Mouse (Mus musculus): ENCODE measurements around the gene Lcn10. TPM values are rescaled to one million over a fixed set of nuclear protein-coding genes. Genes with fewer than 3 reads are reported as not detected.
"Not testable (repeated sequence)": the region's sequence is repeated elsewhere in the genome, so short reads cannot be mapped to it uniquely, and the experiment has no call there.

The Lcn10 gene
- polyA plus RNA-seq, 1 experiment = not detected

- Histone ChIP-seq H3K4me3 (replicated peaks; ENCODE audit: extremely low read depth, low read depth, low read length) (no peak overlapping the region), H3K4me1 (ENCODE audit: control insufficient read depth, insufficient read depth, low read length) (no peaks in the 10 kb centered on the region)
- no peak for DNase-seq
- no peak for TF ChIP-seq CTCF (IDR thresholded peaks at IDR 0.05; ENCODE audit: insufficient read depth, low read length)
- TF ChIP-seq POLR2A (IDR thresholded peaks at IDR 0.05; ENCODE audit: borderline replicate concordance, extremely low read depth, low read depth, low read length) = no peak
- 55% methylated on average over 5 of the region's 5 CpGs for WGBS
These were observed 18.5 kb downstream of the Lcn10 start for GRCm38 (mm10) chr2:25701001-25701400.

- Histone ChIP-seq H3K4me3 (replicated peaks; ENCODE audit: extremely low read depth, low read depth, low read length) (no peak overlapping the region), H3K4me1 (ENCODE audit: control insufficient read depth, insufficient read depth, low read length) (no peaks in the 10 kb centered on the region; the same call in 1 of the 2 replicates)
- no peak for DNase-seq
- no peak for TF ChIP-seq POLR2A (IDR thresholded peaks at IDR 0.05; ENCODE audit: borderline replicate concordance, extremely low read depth, low read depth, low read length)
- no peak for TF ChIP-seq CTCF (IDR thresholded peaks at IDR 0.05; ENCODE audit: insufficient read depth, low read length)
- WGBS = 69% methylated on average over 4 of the region's 4 CpGs
These were observed 21.2 kb downstream of the Lcn10 start for GRCm38 (mm10) chr2:25703706-25704105.

- Histone ChIP-seq H3K4me1 (ENCODE audit: control insufficient read depth, insufficient read depth, low read length) (no peaks in the 10 kb centered on the region; the same call in 1 of the 2 replicates), H3K4me3 (replicated peaks; ENCODE audit: extremely low read depth, low read depth, low read length) (peak within 1 kb of the TSS; percentile 78)
- under 1% methylated on average over 78 of the region's 78 CpGs for WGBS
- peak; percentile 56 for TF ChIP-seq CTCF (IDR thresholded peaks at IDR 0.05; ENCODE audit: insufficient read depth, low read length)
- peak; percentile 11; the same call in 1 of the 2 replicates for TF ChIP-seq POLR2A (IDR thresholded peaks at IDR 0.05; ENCODE audit: borderline replicate concordance, extremely low read depth, low read depth, low read length)
- DNase-seq = peak; percentile 71
These were observed 24.3 kb downstream of the Lcn10 start, which contains the start of gene Bmyc for GRCm38 (mm10) chr2:25706643-25707481. Gene Bmyc (plus strand): TSS chr2:25706739.

GRCm38 (mm10) chr2:25708121-25708520, 25.6 kb downstream of the Lcn10 start:
- peak overlapping the region; percentile 32 for H3K4me3 ChIP-seq (replicated peaks; ENCODE audit: extremely low read depth, low read depth, low read length)
- TF ChIP-seq CTCF (IDR thresholded peaks at IDR 0.05; ENCODE audit: insufficient read depth, low read length) (0 out of 2 replicates have a peak, but pooled peaks have one; percentile 22), POLR2A (IDR thresholded peaks at IDR 0.05; ENCODE audit: borderline replicate concordance, extremely low read depth, low read depth, low read length) (no peak)
- WGBS = 78% methylated on average over 2 of the region's 2 CpGs
- DNase-seq = no peak
- no peaks in the 10 kb centered on the region; the same call in 1 of the 2 replicates for H3K4me1 ChIP-seq (ENCODE audit: control insufficient read depth, insufficient read depth, low read length)

GRCm38 (mm10) chr2:25709056-25709455, 26.5 kb downstream of the Lcn10 start:
- not testable (repeated sequence) for H3K4me1 ChIP-seq (ENCODE audit: control insufficient read depth, insufficient read depth, low read length); DNase-seq; H3K4me3 ChIP-seq (replicated peaks; ENCODE audit: extremely low read depth, low read depth, low read length)
- 95% methylated on average over 1 of the region's 1 CpGs for WGBS

- H3K4me3 ChIP-seq (replicated peaks; ENCODE audit: extremely low read depth, low read depth, low read length); H3K4me1 ChIP-seq (ENCODE audit: control insufficient read depth, insufficient read depth, low read length); DNase-seq: not testable (repeated sequence)
- 72% methylated on average over 2 of the region's 2 CpGs for WGBS
These were observed 27.3 kb downstream of the Lcn10 start for GRCm38 (mm10) chr2:25709791-25710190.

- 28% methylated on average over 3 of the region's 3 CpGs for WGBS
- H3K4me1 ChIP-seq (ENCODE audit: control insufficient read depth, insufficient read depth, low read length); DNase-seq; H3K4me3 ChIP-seq (replicated peaks; ENCODE audit: extremely low read depth, low read depth, low read length): not testable (repeated sequence)
These were observed 29.1 kb downstream of the Lcn10 start for GRCm38 (mm10) chr2:25711641-25712040.

- no peak for DNase-seq
- H3K4me3 ChIP-seq (replicated peaks; ENCODE audit: extremely low read depth, low read depth, low read length) = no peak overlapping the region
- TF ChIP-seq CTCF (IDR thresholded peaks at IDR 0.05; ENCODE audit: insufficient read depth, low read length) = no peak
- TF ChIP-seq POLR2A (IDR thresholded peaks at IDR 0.05; ENCODE audit: borderline replicate concordance, extremely low read depth, low read depth, low read length) = no peak
- no peaks in the 10 kb centered on the region for H3K4me1 ChIP-seq (ENCODE audit: control insufficient read depth, insufficient read depth, low read length)
These were observed 34.7 kb downstream of the Lcn10 start for GRCm38 (mm10) chr2:25717222-25717621.

- WGBS = 42% methylated on average over 2 of the region's 2 CpGs
- TF ChIP-seq POLR2A (IDR thresholded peaks at IDR 0.05; ENCODE audit: borderline replicate concordance, extremely low read depth, low read depth, low read length) (no peak), CTCF (IDR thresholded peaks at IDR 0.05; ENCODE audit: insufficient read depth, low read length) (no peak)
- H3K4me3 ChIP-seq (replicated peaks; ENCODE audit: extremely low read depth, low read depth, low read length) = no peak overlapping the region
- no peaks in the 10 kb centered on the region for H3K4me1 ChIP-seq (ENCODE audit: control insufficient read depth, insufficient read depth, low read length)
- no peak for DNase-seq
These were observed 50.8 kb downstream of the Lcn10 start for GRCm38 (mm10) chr2:25733199-25733930.

Other genes with a start within 250 kb of the Lcn10 start
- 1,602 and 1,847 TPM in 2 replicates for gene Clic3, start 225.9 kb upstream of the Lcn10 start, polyA plus RNA-seq (2012; rRNA removed)
- 74.6 and 76.0 TPM in 2 replicates for gene Paxx, start 221.6 kb upstream of the Lcn10 start, polyA plus RNA-seq (2012; rRNA removed)
- gene Ptgds, start 212.7 kb upstream of the Lcn10 start, polyA plus RNA-seq (2012; rRNA removed) = 0.62 and 0.80 TPM in 2 replicates
- not detected in 2 replicates for gene Lcn12, start 188.8 kb upstream of the Lcn10 start, polyA plus RNA-seq (2012; rRNA removed)
- gene Fbxw5, start 182.0 kb upstream of the Lcn10 start, polyA plus RNA-seq (2012; rRNA removed) = 23.1 and 37.4 TPM in 2 replicates
- gene C8g, start 181.0 kb upstream of the Lcn10 start, polyA plus RNA-seq (2012; rRNA removed) = 2.5 and 2.7 TPM in 2 replicates
- 13.8 and 16.2 TPM in 2 replicates for gene Traf2, start 135.8 kb upstream of the Lcn10 start, polyA plus RNA-seq (2012; rRNA removed)
- 94.0 and 106 TPM in 2 replicates for gene Edf1, start 124.9 kb upstream of the Lcn10 start, polyA plus RNA-seq (2012; rRNA removed)
- gene Mamdc4, start 107.9 kb upstream of the Lcn10 start, polyA plus RNA-seq (2012; rRNA removed) = 10.2 and 11.5 TPM in 2 replicates
- 32.7 and 59.6 TPM in 2 replicates for gene Phpt1, start 107.5 kb upstream of the Lcn10 start, polyA plus RNA-seq (2012; rRNA removed)
- 0.31 and 0.34 TPM in 2 replicates for gene Ajm1, start 101.0 kb upstream of the Lcn10 start, polyA plus RNA-seq (2012; rRNA removed)
- 53.4 and 62.2 TPM in 2 replicates for gene Rabl6, start 74.2 kb upstream of the Lcn10 start, polyA plus RNA-seq (2012; rRNA removed)
- not detected in 2 replicates for gene Ccdc183, start 65.0 kb upstream of the Lcn10 start, polyA plus RNA-seq (2012; rRNA removed)
- gene Tmem141, start 60.7 kb upstream of the Lcn10 start, polyA plus RNA-seq (2012; rRNA removed) = 15.0 and 17.0 TPM in 2 replicates
- gene Fcna, start 54.7 kb upstream of the Lcn10 start, polyA plus RNA-seq (2012; rRNA removed) = 3.5 and 8.2 TPM in 2 replicates
- not detected in 2 replicates for gene Lcn8, start 29.6 kb upstream of the Lcn10 start, polyA plus RNA-seq (2012; rRNA removed)
- not detected in 2 replicates for gene Lcn5, start 24.8 kb upstream of the Lcn10 start, polyA plus RNA-seq (2012; rRNA removed)
- not detected in 2 replicates for gene Lcn6, start 5.9 kb upstream of the Lcn10 start, polyA plus RNA-seq (2012; rRNA removed)
- gene Obp2a, start 17.3 kb downstream of the Lcn10 start, polyA plus RNA-seq (2012; rRNA removed) = not detected in 2 replicates
- gene Bmyc, start 24.0 kb downstream of the Lcn10 start, polyA plus RNA-seq (2012; rRNA removed) = 39.5 and 49.7 TPM in 2 replicates
- not detected in 2 replicates for gene Obp2b, start 54.3 kb downstream of the Lcn10 start, polyA plus RNA-seq (2012; rRNA removed)
- not detected in 2 replicates for gene Lcn3, start 82.8 kb downstream of the Lcn10 start, polyA plus RNA-seq (2012; rRNA removed)
- not detected in 2 replicates for gene Lcn11, start 94.3 kb downstream of the Lcn10 start, polyA plus RNA-seq (2012; rRNA removed)
- gene Gm13539, start 99.5 kb downstream of the Lcn10 start, polyA plus RNA-seq (2012; rRNA removed) = not detected in 2 replicates
- not detected in 2 replicates for gene Glt6d1, start 133.1 kb downstream of the Lcn10 start, polyA plus RNA-seq (2012; rRNA removed)
- gene Lcn9, start 140.4 kb downstream of the Lcn10 start, polyA plus RNA-seq (2012; rRNA removed) = not detected in 2 replicates
- not detected in 2 replicates for gene Sohlh1, start 164.5 kb downstream of the Lcn10 start, polyA plus RNA-seq (2012; rRNA removed)
- 0.06 and 0.40 TPM in 2 replicates for gene Kcnt1, start 181.0 kb downstream of the Lcn10 start, polyA plus RNA-seq (2012; rRNA removed)